Mouse (Mus musculus) megakaryocyte, embryonic 14.5 days (primary cell): ENCODE results near the gene Vwa5b1.

ENCODE experiments used
- FLI1 ChIP-seq: IDR thresholded peaks from 2 replicates; pipeline ENCODE4 v1.6.1; 2012; ENCODE audit warnings: low read length, inconsistent platforms, mixed read lengths
- GATA1 ChIP-seq: IDR thresholded peaks from 3 replicates; pipeline ENCODE4 v1.6.1; 2012; ENCODE audit warnings: mixed read lengths, low read length, inconsistent platforms, borderline replicate concordance

DNA sequence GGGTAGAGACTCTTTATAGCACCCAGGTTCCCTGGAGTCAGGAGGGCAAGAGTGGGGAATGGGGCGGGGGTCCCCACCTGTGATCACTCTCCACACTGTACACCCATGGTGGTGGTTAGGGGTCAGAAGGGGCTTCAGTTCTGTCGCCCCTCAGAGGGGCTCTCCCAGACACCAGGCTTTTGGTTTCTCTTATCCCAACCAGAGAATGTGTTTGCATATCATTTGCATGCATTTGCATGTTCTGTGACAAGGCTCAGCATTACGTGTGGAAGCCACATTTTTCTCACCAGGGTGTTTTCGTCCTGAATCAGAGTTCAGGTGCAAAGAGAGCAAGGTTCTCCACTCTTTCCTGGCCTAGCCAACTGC, 97.6 kb downstream of the Vwa5b1 start:
- TF ChIP-seq GATA1 (no peak), FLI1 (no peak)
